Comparison of ENCODE assay signal across 8 mouse cellular contexts in the genomic region with DNA sequence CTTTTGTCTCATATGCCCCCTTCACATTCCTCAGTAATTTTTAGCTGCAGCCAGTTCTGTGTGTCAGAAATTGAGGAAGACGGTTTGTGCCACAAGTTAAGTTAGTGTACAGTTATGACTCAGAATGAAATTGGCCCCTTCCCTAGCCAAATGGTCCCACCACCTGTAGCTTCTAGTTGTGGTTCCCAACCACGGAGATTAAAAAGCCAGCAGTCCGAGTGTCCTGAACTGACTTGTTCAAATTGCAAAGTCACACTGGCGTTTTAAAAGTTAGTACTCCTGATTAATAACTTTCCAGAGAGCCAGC. TPM values are rescaled to one million over a fixed set of nuclear protein-coding genes. Genes with fewer than 3 reads are reported as not detected.
DNase-seq lines count a peak whose midpoint lies in the region; ATAC-seq and TF ChIP-seq lines count a peak whose summit lies in the region.

No protein-coding gene starts in this region.

- peaks cover 5% of the 10 kb centered on the region; the same call in 1 of the 2 replicates for H3K4me1 ChIP-seq in kidney, adult 2 months (ENCODE audit: control insufficient read depth, insufficient read depth, low read length)
- H3K4me1 ChIP-seq in bone marrow macrophage, adult 2 months (ENCODE audit: control insufficient read depth, insufficient read depth, low read length) = peaks cover 3% of the 10 kb centered on the region; the same call in 1 of the 2 replicates
- H3K4me1 ChIP-seq in heart, embryonic 16.5 days (ENCODE audit: control insufficient read depth, insufficient read depth, low read length) = peaks cover 20% of the 10 kb centered on the region
- H3K4me1 ChIP-seq in lung, embryonic 15.5 days = peaks cover 13% of the 10 kb centered on the region
- peaks cover 11% of the 10 kb centered on the region; the same call in 1 of the 2 replicates for H3K4me1 ChIP-seq in stomach, embryonic 15.5 days

- peak overlapping the region; percentile 99 for H3K27ac ChIP-seq in kidney, adult 2 months (ENCODE audit: insufficient read depth, low read depth, low read length)
- H3K27ac ChIP-seq in bone marrow macrophage, adult 2 months (ENCODE audit: insufficient read depth, low read depth, low read length) = peak overlapping the region; percentile 93
- H3K27ac ChIP-seq in heart, embryonic 16.5 days (ENCODE audit: low read length) = peak overlapping the region; percentile 98
- H3K27ac ChIP-seq in lung, embryonic 15.5 days = peak overlapping the region; percentile 94
- peak overlapping the region; percentile 98; the same call in 1 of the 2 replicates for H3K27ac ChIP-seq in stomach, embryonic 15.5 days

- no peaks in the 10 kb centered on the region for H3K36me3 ChIP-seq in kidney, adult 2 months (ENCODE audit: control insufficient read depth, insufficient read depth, low read length)
- peaks cover 5% of the 10 kb centered on the region; the same call in 1 of the 2 replicates for H3K36me3 ChIP-seq in heart, embryonic 16.5 days (ENCODE audit: control insufficient read depth, insufficient read depth)
- H3K36me3 ChIP-seq in lung, embryonic 15.5 days = 0 out of 2 replicates have a peak, but pooled peaks cover 3% of the 10 kb centered on the region
- H3K36me3 ChIP-seq in stomach, embryonic 15.5 days = no peaks in the 10 kb centered on the region

- intact Hi-C loops in left cerebral cortex, postnatal 25 days (cut with DNase I) = loop anchor here (2.0 to 10.0 kb wide), 5 partner anchors 141 to 871 kb away; a partner anchor contains a TSS

- H3K27me3 ChIP-seq in kidney, adult 2 months (replicated peaks; ENCODE audit: control insufficient read depth, insufficient read depth, low read length) = no peaks in the 10 kb centered on the region
- H3K27me3 ChIP-seq in heart, embryonic 16.5 days (ENCODE audit: control insufficient read depth, insufficient read depth, low read length) = no peaks in the 10 kb centered on the region
- H3K27me3 ChIP-seq in lung, embryonic 15.5 days = no peaks in the 10 kb centered on the region
- no peaks in the 10 kb centered on the region for H3K27me3 ChIP-seq in stomach, embryonic 15.5 days (replicated peaks)

- WGBS in kidney, adult 2 months = 2% methylated on average over 4 of the region's 4 CpGs
- WGBS in heart, embryonic 16.5 days = 6% methylated on average over 4 of the region's 4 CpGs
- WGBS in lung, embryonic 15.5 days = 4% methylated on average over 4 of the region's 4 CpGs
- WGBS in stomach, embryonic 15.5 days = 6% methylated on average over 4 of the region's 4 CpGs

- no peak for TF ChIP-seq POLR2A in kidney, adult 2 months (IDR thresholded peaks at IDR 0.05; ENCODE audit: low read depth, low read length)
- TF ChIP-seq POLR2A in bone marrow macrophage, adult 2 months (IDR thresholded peaks at IDR 0.05; ENCODE audit: borderline replicate concordance, low read depth, low read length) = no peak

- peak overlapping the region; percentile 67 for H3K4me3 ChIP-seq in kidney, adult 2 months (ENCODE audit: insufficient read depth, low read depth, low read length)
- H3K4me3 ChIP-seq in bone marrow macrophage, adult 2 months (ENCODE audit: insufficient read depth, low read length) = peak overlapping the region; percentile 86
- peak overlapping the region; percentile 91 for H3K4me3 ChIP-seq in heart, embryonic 16.5 days (ENCODE audit: low read length)
- peak overlapping the region; percentile 66 for H3K4me3 ChIP-seq in lung, embryonic 15.5 days
- H3K4me3 ChIP-seq in stomach, embryonic 15.5 days (replicated peaks) = peak overlapping the region; percentile 81

- peak overlapping the region; percentile 94 for H3K4me2 ChIP-seq in heart, embryonic 16.5 days (ENCODE audit: low read depth, low read length)
- H3K4me2 ChIP-seq in lung, embryonic 15.5 days = peak overlapping the region; percentile 73
- peak overlapping the region; percentile 57 for H3K4me2 ChIP-seq in stomach, embryonic 15.5 days

- no peak for ATAC-seq in heart, embryonic 16.5 days (replicated peaks; ENCODE audit: extremely low read depth, insufficient read depth, low FRiP score)
- no peak for ATAC-seq in lung, embryonic 15.5 days (ENCODE audit: borderline replicate concordance, extremely low read depth, low FRiP score, low TSS enrichment)
- ATAC-seq in stomach, embryonic 15.5 days (ENCODE audit: insufficient read depth, low FRiP score, low read depth) = no peak

- H3K9ac ChIP-seq in heart, embryonic 16.5 days (ENCODE audit: low read length) = peak overlapping the region; percentile 96
- H3K9ac ChIP-seq in lung, embryonic 15.5 days = peak overlapping the region; percentile 81
- no peak overlapping the region for H3K9ac ChIP-seq in stomach, embryonic 15.5 days

- no peak for TF ChIP-seq CTCF in kidney, adult 2 months (conservative IDR thresholded peaks at IDR 0.05; ENCODE audit: insufficient read depth, insufficient read length, low read depth, low read length)
- TF ChIP-seq CTCF in bone marrow macrophage, adult 2 months (IDR thresholded peaks at IDR 0.05; ENCODE audit: low read depth, low read length) = no peak

- H3K9me3 ChIP-seq in heart, embryonic 16.5 days (replicated peaks; ENCODE audit: control insufficient read depth, low read length) = no peaks in the 10 kb centered on the region
- no peaks in the 10 kb centered on the region for H3K9me3 ChIP-seq in lung, embryonic 15.5 days
- H3K9me3 ChIP-seq in stomach, embryonic 15.5 days = no peaks in the 10 kb centered on the region

- DNase-seq in kidney, adult 2 months = peak; percentile 17
- no peak for DNase-seq in kidney, adult 18-20 months
- no peak for DNase-seq in left cerebral cortex, postnatal 25 days (ENCODE audit: low spot score in 2 of 2)
- no peak for DNase-seq in frontal cortex, adult 2 months (ENCODE audit: extremely low spot score in 1 of 2, low spot score in 1 of 2)

RNA-seq across cellular contexts. Expression of a gene that starts 0.7 kb away (rescaled TPM):
- polyA plus RNA-seq in kidney, adult 2 months (2012; rRNA removed) = 10.6 and 14.8 TPM in 2 replicates
- 19.4 and 29.6 TPM in 2 replicates for polyA plus RNA-seq in bone marrow macrophage, adult 2 months (2012; ENCODE audit: insufficient read depth, insufficient read length, missing spikeins)
- polyA plus RNA-seq in heart, embryonic 16.5 days (2015; fragmentation: Nextera tagmentation; extraction: Ambion mirVana) = 42.2 and 43.3 TPM in 2 replicates
- polyA plus RNA-seq in lung, embryonic 15.5 days (2015; fragmentation: Nextera tagmentation; extraction: Ambion mirVana) = 43.7 and 47.0 TPM in 2 replicates
- polyA plus RNA-seq in stomach, embryonic 15.5 days (2015; fragmentation: Nextera tagmentation; extraction: Ambion mirVana) = 40.8 and 42.2 TPM in 2 replicates
- total RNA-seq in left cerebral cortex, postnatal 25 days (2021) = 10 to 100 TPM; 33.4 to 38.0 TPM
- polyA plus RNA-seq in frontal cortex, adult 2 months (2012; rRNA removed) = 27.8 and 31.5 TPM in 2 replicates

RNA-seq across cellular contexts. Expression of a gene that starts 0.7 kb away (rescaled TPM):
- polyA plus RNA-seq in kidney, adult 2 months (2012; rRNA removed) = 37.4 and 39.2 TPM in 2 replicates
- polyA plus RNA-seq in bone marrow macrophage, adult 2 months (2012; ENCODE audit: insufficient read depth, insufficient read length, missing spikeins) = 45.8 and 48.0 TPM in 2 replicates
- 64.7 and 68.4 TPM in 2 replicates for polyA plus RNA-seq in heart, embryonic 16.5 days (2015; fragmentation: Nextera tagmentation; extraction: Ambion mirVana)
- 74.0 and 77.4 TPM in 2 replicates for polyA plus RNA-seq in lung, embryonic 15.5 days (2015; fragmentation: Nextera tagmentation; extraction: Ambion mirVana)
- polyA plus RNA-seq in stomach, embryonic 15.5 days (2015; fragmentation: Nextera tagmentation; extraction: Ambion mirVana) = 66.6 and 71.7 TPM in 2 replicates
- total RNA-seq in left cerebral cortex, postnatal 25 days (2021) = 100 to 1,000 TPM; 177 to 183 TPM
- 83.3 and 86.7 TPM in 2 replicates for polyA plus RNA-seq in frontal cortex, adult 2 months (2012; rRNA removed)
